Mouse (Mus musculus): ENCODE results near the gene Spsb3. TPM values are rescaled to one million over a fixed set of nuclear protein-coding genes. Genes with fewer than 3 reads are reported as not detected.

The Spsb3 gene
- total RNA-seq, 1 experiment from 2014 or later = 30.9 TPM

Other genes starting within 250 kb of the Spsb3 start
- 53.4 and 63.5 TPM in 2 replicates for gene Slc9a3r2, start 236.3 kb upstream of the Spsb3 start, total RNA-seq (2021)
- gene Npw, start 228.2 kb upstream of the Spsb3 start, total RNA-seq (2021) = not detected in 2 replicates
- gene Zfp598, start 217.0 kb upstream of the Spsb3 start, total RNA-seq (2021) = 53.9 and 54.7 TPM in 2 replicates
- gene Syngr3, start 196.7 kb upstream of the Spsb3 start, total RNA-seq (2021) = 1.2 and 2.1 TPM in 2 replicates
- 30.5 and 33.5 TPM in 2 replicates for gene Gfer, start 190.5 kb upstream of the Spsb3 start, total RNA-seq (2021)
- gene Noxo1, start 190.4 kb upstream of the Spsb3 start, total RNA-seq (2021) = 4.5 and 6.5 TPM in 2 replicates
- gene Tbl3, start 179.0 kb upstream of the Spsb3 start, total RNA-seq (2021) = 33.3 and 39.6 TPM in 2 replicates
- 0.27 and 0.81 TPM in 2 replicates for gene Rnf151, start 168.6 kb upstream of the Spsb3 start, total RNA-seq (2021)
- gene Rps2, start 168.5 kb upstream of the Spsb3 start, total RNA-seq (2021) = 579 and 669 TPM in 2 replicates
- gene Ndufb10, start 162.2 kb upstream of the Spsb3 start, total RNA-seq (2021) = 230 and 272 TPM in 2 replicates
- 0.24 TPM in 1 of 2 replicates, not detected in the other for gene Rpl3l, start 158.8 kb upstream of the Spsb3 start, total RNA-seq (2021)
- 87.5 and 89.3 TPM in 2 replicates for gene Msrb1, start 150.0 kb upstream of the Spsb3 start, total RNA-seq (2021)
- 2.8 and 3.0 TPM in 2 replicates for gene Hs3st6, start 133.7 kb upstream of the Spsb3 start, total RNA-seq (2021)
- gene Meiob, start 82.4 kb upstream of the Spsb3 start, total RNA-seq (2021) = 0.76 and 1.7 TPM in 2 replicates
- 88.2 and 124 TPM in 2 replicates for gene Hagh, start 46.5 kb upstream of the Spsb3 start, total RNA-seq (2021)
- 34.6 and 35.5 TPM in 2 replicates for gene Fahd1, start 36.3 kb upstream of the Spsb3 start, total RNA-seq (2021)
- gene Igfals, start 20.6 kb upstream of the Spsb3 start, total RNA-seq (2021) = 1.5 and 3.0 TPM in 2 replicates
- gene Nubp2, start 294 bp upstream of the Spsb3 start, total RNA-seq (2021) = 55.1 and 55.9 TPM in 2 replicates
- 54.0 and 69.2 TPM in 2 replicates for gene Eme2, start 8.4 kb downstream of the Spsb3 start, total RNA-seq (2021)
- 147 and 189 TPM in 2 replicates for gene Mrps34, start 8.5 kb downstream of the Spsb3 start, total RNA-seq (2021)
- 85.2 and 112 TPM in 2 replicates for gene Nme3, start 9.9 kb downstream of the Spsb3 start, total RNA-seq (2021)
- gene Mapk8ip3, start 50.3 kb downstream of the Spsb3 start, total RNA-seq (2021) = 157 and 177 TPM in 2 replicates
- gene Jpt2, start 74.0 kb downstream of the Spsb3 start, total RNA-seq (2021) = 27.0 and 33.1 TPM in 2 replicates
- gene Cramp1l, start 129.1 kb downstream of the Spsb3 start, total RNA-seq (2021) = 25.9 and 26.7 TPM in 2 replicates
- gene Ift140, start 129.4 kb downstream of the Spsb3 start, total RNA-seq (2021) = 36.3 and 45.4 TPM in 2 replicates
- gene Tmem204, start 196.9 kb downstream of the Spsb3 start, total RNA-seq (2021) = 27.7 and 31.5 TPM in 2 replicates
- gene Telo2, start 229.3 kb downstream of the Spsb3 start, total RNA-seq (2021) = 26.3 and 27.2 TPM in 2 replicates
- gene Ptx4, start 234.1 kb downstream of the Spsb3 start, total RNA-seq (2021) = not detected in 2 replicates
- 28.9 and 42.3 TPM in 2 replicates for gene Clcn7, start 246.7 kb downstream of the Spsb3 start, total RNA-seq (2021)

Measured in adrenal gland, postnatal 25 days (tissue).